Mouse (Mus musculus) megakaryocyte, embryonic 14.5 days (primary cell): Measurements from ENCODE around the gene Ccdc27.

Source experiments
- FLI1 ChIP-seq: IDR thresholded peaks from 2 replicates; pipeline ENCODE4 v1.6.1; 2012; ENCODE audit warnings: low read length, inconsistent platforms, mixed read lengths
- GATA1 ChIP-seq: IDR thresholded peaks from 3 replicates; pipeline ENCODE4 v1.6.1; 2012; ENCODE audit warnings: mixed read lengths, low read length, inconsistent platforms, borderline replicate concordance

DNA sequence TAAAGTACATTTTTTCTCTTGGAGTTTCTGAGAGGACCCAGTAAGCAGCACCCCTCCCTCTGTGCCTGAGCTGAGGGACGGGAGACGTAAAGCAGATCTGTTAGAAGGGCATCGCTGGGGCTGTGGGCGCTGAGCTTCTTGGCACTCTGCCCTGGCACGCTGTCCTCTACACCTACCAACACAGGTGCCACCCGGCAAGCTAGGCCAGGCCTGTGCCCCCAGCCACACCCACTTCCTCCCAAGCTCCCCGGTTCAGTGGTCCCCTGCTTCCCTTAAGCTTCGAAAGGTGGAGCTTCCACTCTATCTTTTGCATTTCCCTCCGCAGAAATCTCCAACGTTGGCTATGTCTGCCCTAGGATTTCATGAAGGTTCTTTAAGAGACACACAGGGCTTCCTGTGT lies 63.2 kb downstream of the Ccdc27 start:
- TF ChIP-seq GATA1, result no peak
- no peak for TF ChIP-seq FLI1
